Mouse (Mus musculus): ENCODE data around the gene Narfl. TPM values are rescaled to one million over a fixed set of nuclear protein-coding genes. Genes with fewer than 3 reads are reported as not detected.

Gene Narfl
- polyA plus RNA-seq, 1 experiment from 2014 or later, result 27.3 TPM

Small RNA genes within 50 kb of the gene (microRNA-seq; reads per million reads assigned to microRNA genes)
- gene Gm25083, result not detected
- gene Mir3082, result not detected
- gene Mir6966, result not detected

Other genes starting within 250 kb of the Narfl start
- gene Sox8, start 203.1 kb upstream of the Narfl start, polyA plus RNA-seq (2015; fragmentation: Nextera tagmentation; extraction: Ambion mirVana), result 15.3 and 17.5 TPM in 2 replicates
- 19.7 and 20.9 TPM in 2 replicates for gene Lmf1, start 194.7 kb upstream of the Narfl start, polyA plus RNA-seq (2015; fragmentation: Nextera tagmentation; extraction: Ambion mirVana)
- gene Gng13, start 56.6 kb upstream of the Narfl start, polyA plus RNA-seq (2015; fragmentation: Nextera tagmentation; extraction: Ambion mirVana), result 0.61 TPM in 1 of 2 replicates, not detected in the other
- 24.6 and 30.1 TPM in 2 replicates for gene Chtf18, start 46.4 kb upstream of the Narfl start, polyA plus RNA-seq (2015; fragmentation: Nextera tagmentation; extraction: Ambion mirVana)
- 22.3 and 24.7 TPM in 2 replicates for gene Rpusd1, start 46.1 kb upstream of the Narfl start, polyA plus RNA-seq (2015; fragmentation: Nextera tagmentation; extraction: Ambion mirVana)
- not detected in 2 replicates for gene Mslnl, start 37.7 kb upstream of the Narfl start, polyA plus RNA-seq (2015; fragmentation: Nextera tagmentation; extraction: Ambion mirVana)
- gene Msln, start 19.4 kb upstream of the Narfl start, polyA plus RNA-seq (2015; fragmentation: Nextera tagmentation; extraction: Ambion mirVana), result 0.18 TPM in 1 of 2 replicates, not detected in the other
- 108 and 127 TPM in 2 replicates for gene Haghl, start 11.9 kb downstream of the Narfl start, polyA plus RNA-seq (2015; fragmentation: Nextera tagmentation; extraction: Ambion mirVana)
- gene Ccdc78, start 12.8 kb downstream of the Narfl start, polyA plus RNA-seq (2015; fragmentation: Nextera tagmentation; extraction: Ambion mirVana), result 0.21 and 0.23 TPM in 2 replicates
- gene Fam173a, start 19.1 kb downstream of the Narfl start, polyA plus RNA-seq (2015; fragmentation: Nextera tagmentation; extraction: Ambion mirVana), result 75.5 and 84.8 TPM in 2 replicates
- 1.8 TPM in 1 of 2 replicates, not detected in the other for gene AC134908.4, start 21.9 kb downstream of the Narfl start, polyA plus RNA-seq (2015; fragmentation: Nextera tagmentation; extraction: Ambion mirVana)
- 43.7 and 53.7 TPM in 2 replicates for gene Metrn, start 23.4 kb downstream of the Narfl start, polyA plus RNA-seq (2015; fragmentation: Nextera tagmentation; extraction: Ambion mirVana)
- 22.7 and 25.2 TPM in 2 replicates for gene Fbxl16, start 35.3 kb downstream of the Narfl start, polyA plus RNA-seq (2015; fragmentation: Nextera tagmentation; extraction: Ambion mirVana)
- 27.7 and 30.0 TPM in 2 replicates for gene Wdr24, start 49.9 kb downstream of the Narfl start, polyA plus RNA-seq (2015; fragmentation: Nextera tagmentation; extraction: Ambion mirVana)
- gene Jmjd8, start 55.1 kb downstream of the Narfl start, polyA plus RNA-seq (2015; fragmentation: Nextera tagmentation; extraction: Ambion mirVana), result 64.6 and 69.8 TPM in 2 replicates
- 303 and 330 TPM in 2 replicates for gene Stub1, start 59.6 kb downstream of the Narfl start, polyA plus RNA-seq (2015; fragmentation: Nextera tagmentation; extraction: Ambion mirVana)
- 9.7 and 11.2 TPM in 2 replicates for gene Rhbdl1, start 63.5 kb downstream of the Narfl start, polyA plus RNA-seq (2015; fragmentation: Nextera tagmentation; extraction: Ambion mirVana)
- 5.9 and 7.1 TPM in 2 replicates for gene Gm20683, start 68.0 kb downstream of the Narfl start, polyA plus RNA-seq (2015; fragmentation: Nextera tagmentation; extraction: Ambion mirVana)
- gene Rhot2, start 71.1 kb downstream of the Narfl start, polyA plus RNA-seq (2015; fragmentation: Nextera tagmentation; extraction: Ambion mirVana), result 16.2 and 17.6 TPM in 2 replicates
- 24.9 and 28.5 TPM in 2 replicates for gene Wdr90, start 87.7 kb downstream of the Narfl start, polyA plus RNA-seq (2015; fragmentation: Nextera tagmentation; extraction: Ambion mirVana)
- gene Mcrip2, start 95.0 kb downstream of the Narfl start, polyA plus RNA-seq (2015; fragmentation: Nextera tagmentation; extraction: Ambion mirVana), result 12.9 and 13.6 TPM in 2 replicates
- 62.5 and 67.1 TPM in 2 replicates for gene Mettl26, start 101.3 kb downstream of the Narfl start, polyA plus RNA-seq (2015; fragmentation: Nextera tagmentation; extraction: Ambion mirVana)
- 0.76 and 0.77 TPM in 2 replicates for gene Wfikkn1, start 107.1 kb downstream of the Narfl start, polyA plus RNA-seq (2015; fragmentation: Nextera tagmentation; extraction: Ambion mirVana)
- 39.5 and 45.9 TPM in 2 replicates for gene Rab40c, start 146.0 kb downstream of the Narfl start, polyA plus RNA-seq (2015; fragmentation: Nextera tagmentation; extraction: Ambion mirVana)
- 45.0 and 54.5 TPM in 2 replicates for gene Pigq, start 171.2 kb downstream of the Narfl start, polyA plus RNA-seq (2015; fragmentation: Nextera tagmentation; extraction: Ambion mirVana)
- not detected in 2 replicates for gene Nhlrc4, start 171.2 kb downstream of the Narfl start, polyA plus RNA-seq (2015; fragmentation: Nextera tagmentation; extraction: Ambion mirVana)
- gene A930017K11Rik, start 178.8 kb downstream of the Narfl start, polyA plus RNA-seq (2015; fragmentation: Nextera tagmentation; extraction: Ambion mirVana), result not detected in 2 replicates
- gene Capn15, start 212.0 kb downstream of the Narfl start, polyA plus RNA-seq (2015; fragmentation: Nextera tagmentation; extraction: Ambion mirVana), result 16.6 and 17.1 TPM in 2 replicates